Mouse (Mus musculus): ENCODE results near the gene Espn. TPM values are rescaled to one million over a fixed set of nuclear protein-coding genes. Genes with fewer than 3 reads are reported as not detected.

Espn gene
- polyA plus RNA-seq, 1 experiment from 2014 or later: 1.4 TPM

DNA sequence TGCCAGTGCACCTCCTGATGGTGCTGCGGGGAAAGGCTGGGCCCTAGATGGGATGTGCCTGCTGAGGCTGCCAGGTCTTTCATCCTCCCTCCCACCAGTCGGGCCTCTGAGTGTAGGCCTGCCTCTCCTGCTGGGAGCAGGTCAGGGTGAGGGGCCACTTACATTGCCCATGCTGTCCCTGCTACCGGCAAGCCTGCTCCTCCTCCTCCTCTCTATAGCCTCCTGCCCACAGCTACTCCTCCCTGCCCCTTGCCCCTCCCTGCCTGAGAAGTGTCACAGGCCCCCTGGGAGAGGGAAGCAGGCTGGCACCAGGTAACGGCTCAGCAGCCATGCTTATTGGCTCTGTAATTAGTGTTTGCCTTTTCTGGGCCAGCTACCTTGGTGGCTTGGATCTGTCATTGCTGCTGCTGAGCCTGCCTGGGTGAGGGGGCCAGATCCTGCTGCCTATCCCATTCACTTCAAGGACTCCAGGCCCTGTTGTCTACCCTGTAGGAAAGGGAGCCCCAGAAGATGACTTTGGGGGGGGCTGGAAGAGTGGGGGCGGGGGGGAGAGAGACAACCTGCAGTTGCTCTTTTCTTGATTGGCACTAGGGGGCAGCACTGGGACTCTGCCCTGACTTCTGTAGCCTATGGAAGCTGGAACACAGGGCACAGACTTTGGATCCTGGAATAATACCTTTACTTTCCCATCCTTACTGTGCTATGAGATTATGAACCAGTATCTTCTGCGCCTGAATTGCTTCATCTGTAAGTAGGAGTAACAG is 15.9 kb downstream of the Espn start:
- peaks cover 94% of the 10 kb centered on the region for H3K27me3 ChIP-seq (ENCODE audit: low read depth, poor library complexity, severe bottlenecking)
- no peak overlapping the region for H3K4me3 ChIP-seq
- DNase-seq (ENCODE audit: low spot score): no peak
- no peaks in the 10 kb centered on the region for H3K36me3 ChIP-seq
- H3K4me1 ChIP-seq: peaks cover 32% of the 10 kb centered on the region
- H3K27ac ChIP-seq (replicated peaks): no peak overlapping the region
- WGBS: 29% methylated on average over 6 of the region's 6 CpGs
- no peaks in the 10 kb centered on the region for H3K9me3 ChIP-seq (replicated peaks)

DNA sequence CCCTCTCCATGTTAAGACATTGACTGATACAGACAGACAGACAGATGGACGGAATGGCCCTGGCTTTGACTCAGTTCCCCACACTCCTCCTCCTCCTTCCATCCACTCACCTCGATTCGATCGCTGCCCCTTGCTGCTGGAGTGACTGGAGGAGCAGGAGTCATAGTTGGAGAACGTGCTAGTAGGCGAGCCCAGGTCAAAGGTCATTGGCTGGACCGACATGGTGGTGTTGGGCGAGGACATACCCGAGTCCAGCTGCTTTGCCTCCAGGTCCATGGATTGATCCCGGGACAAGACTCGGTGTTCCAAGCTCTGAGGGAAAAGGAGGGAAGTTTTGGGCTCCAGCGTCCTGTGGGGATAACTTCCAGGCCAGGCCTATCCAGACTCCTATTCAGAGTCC is 16.8 kb downstream of the Espn start:
- Histone ChIP-seq H3K9me3 (replicated peaks) (no peaks in the 10 kb centered on the region), H3K27ac (replicated peaks) (no peak overlapping the region), H3K4me1 (peaks cover 41% of the 10 kb centered on the region), H3K36me3 (no peaks in the 10 kb centered on the region), H3K4me3 (no peak overlapping the region), H3K27me3 (ENCODE audit: low read depth, poor library complexity, severe bottlenecking) (peaks cover 94% of the 10 kb centered on the region)
- no peak for DNase-seq (ENCODE audit: low spot score)
- WGBS: 80% methylated on average over 12 of the region's 12 CpGs

DNA sequence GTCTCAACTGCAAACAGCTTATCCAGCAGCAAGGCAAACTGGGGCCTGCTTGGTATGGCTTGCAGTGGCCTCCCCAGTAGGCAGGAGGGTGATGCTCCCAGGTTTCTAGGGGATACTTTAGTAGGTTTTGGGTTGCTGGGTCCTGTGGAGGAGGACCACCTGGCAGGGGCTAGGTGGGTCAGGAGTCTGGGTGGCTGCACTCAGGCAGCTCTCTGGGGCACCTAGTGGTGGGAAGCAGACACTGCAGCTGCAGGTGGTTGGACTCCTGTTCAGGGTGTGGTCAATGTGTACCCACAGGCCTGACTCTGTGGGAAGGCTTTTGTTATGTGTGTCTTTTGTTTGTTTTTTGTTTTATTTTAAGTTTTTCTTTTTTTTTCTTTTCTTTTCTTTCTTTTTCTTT is 17.7 kb downstream of the Espn start:
- H3K4me1 ChIP-seq: peaks cover 50% of the 10 kb centered on the region
- DNase-seq (ENCODE audit: low spot score): no peak
- H3K27me3 ChIP-seq (ENCODE audit: low read depth, poor library complexity, severe bottlenecking): peaks cover 96% of the 10 kb centered on the region

DNA sequence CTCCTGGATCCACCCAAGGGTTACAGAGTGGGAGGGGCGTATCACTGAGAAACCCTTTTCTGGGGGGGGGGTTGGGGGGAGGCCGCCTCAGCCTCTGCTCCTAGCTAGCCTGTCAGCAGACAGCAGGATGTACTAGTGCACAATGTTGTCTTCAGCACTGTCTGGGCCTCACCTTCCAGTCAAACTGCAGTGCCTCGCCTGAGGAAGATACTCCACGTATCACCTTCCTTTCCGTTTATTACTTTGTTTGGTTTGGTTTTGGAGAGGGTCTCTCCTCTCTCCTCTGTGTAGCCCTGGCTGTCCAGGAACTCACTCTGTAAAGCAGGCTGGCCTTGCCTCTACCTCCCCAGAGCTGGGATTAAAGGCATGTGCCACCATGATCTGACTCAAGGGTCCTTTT is 19.0 kb downstream of the Espn start:
- WGBS: 46% methylated on average over 5 of the region's 5 CpGs
- no peak overlapping the region for H3K27ac ChIP-seq (replicated peaks)
- H3K36me3 ChIP-seq: no peaks in the 10 kb centered on the region
- no peak overlapping the region for H3K4me3 ChIP-seq
- no peak for DNase-seq (ENCODE audit: low spot score)
- no peaks in the 10 kb centered on the region for H3K9me3 ChIP-seq (replicated peaks)
- peaks cover 51% of the 10 kb centered on the region for H3K4me1 ChIP-seq
- peaks cover 99% of the 10 kb centered on the region for H3K27me3 ChIP-seq (ENCODE audit: low read depth, poor library complexity, severe bottlenecking)

More for the DNA sequence above, 17.7 kb downstream of the Espn start:
- Histone ChIP-seq H3K36me3 (no peaks in the 10 kb centered on the region), H3K27ac (replicated peaks) (no peak overlapping the region), H3K9me3 (replicated peaks) (no peaks in the 10 kb centered on the region), H3K4me3 (no peak overlapping the region)

DNA sequence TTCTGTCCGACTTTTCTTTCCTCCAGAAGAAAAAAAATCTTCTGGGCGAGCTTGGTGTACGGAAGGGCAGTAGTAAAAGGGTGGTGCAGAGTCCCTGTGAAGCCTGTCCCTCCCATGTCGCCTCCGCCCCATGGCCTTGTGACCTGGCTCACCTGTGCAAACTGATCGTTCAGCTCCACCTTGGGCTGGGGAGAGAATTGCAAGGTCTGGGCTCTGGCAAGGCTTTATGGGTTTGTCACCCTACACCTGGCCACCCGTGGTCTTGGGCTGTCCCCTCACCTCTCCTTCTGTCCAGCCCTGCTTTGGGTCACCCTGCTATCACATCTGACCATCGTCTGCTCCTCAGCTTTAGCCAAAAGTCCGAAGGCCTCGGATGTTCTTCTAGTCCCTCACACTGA is 19.4 kb downstream of the Espn start:
- Histone ChIP-seq H3K27ac (replicated peaks) (no peak overlapping the region), H3K36me3 (no peaks in the 10 kb centered on the region)
- 29% methylated on average over 10 of the region's 10 CpGs for WGBS

DNA sequence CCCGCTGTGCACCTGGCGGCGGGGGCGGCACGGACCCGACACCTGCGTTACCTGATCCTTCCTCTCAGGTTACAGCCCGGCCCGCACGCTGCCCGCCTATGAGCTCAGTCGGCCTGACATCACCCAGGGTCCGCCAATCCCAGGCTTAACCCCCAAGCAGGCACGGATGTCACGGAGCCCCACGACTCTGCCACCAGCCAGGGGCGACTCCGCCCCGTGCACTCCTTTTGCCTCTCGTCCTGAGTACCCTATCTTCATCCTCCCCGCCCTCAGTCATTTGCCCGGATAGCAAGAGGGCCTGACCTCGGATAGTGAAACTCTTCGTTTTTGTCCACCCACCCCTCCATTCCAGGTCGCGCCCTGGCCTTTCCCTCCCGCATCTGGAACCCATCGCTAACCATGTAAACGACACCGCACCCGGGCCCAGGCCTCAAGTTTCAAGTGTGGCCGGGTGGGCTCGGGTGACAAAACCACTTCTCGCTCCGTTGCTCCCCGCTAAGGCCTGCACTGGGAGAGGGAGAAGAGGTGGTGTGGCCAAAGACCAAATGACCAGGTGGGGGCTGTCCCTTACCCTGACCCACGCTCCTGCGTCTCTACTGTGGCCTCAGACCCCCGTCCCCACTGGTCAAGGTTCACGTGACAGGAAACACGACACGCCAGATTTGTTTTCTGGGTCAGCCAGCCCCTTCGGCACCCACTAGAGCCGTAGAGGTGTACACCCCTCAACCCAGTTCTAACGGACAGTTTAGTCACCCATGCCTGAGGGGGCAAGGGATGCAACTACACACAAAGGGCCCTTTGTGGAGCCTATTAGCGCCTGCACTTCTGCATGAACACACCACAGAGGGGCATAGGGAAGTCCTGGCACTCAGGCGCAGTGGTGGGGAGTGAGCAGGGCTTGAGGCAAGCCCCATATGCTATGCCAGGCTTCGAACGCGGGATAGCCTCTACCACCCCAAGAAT is 20.1 kb downstream of the Espn start:
- DNase-seq (ENCODE audit: low spot score): no peak
- H3K27ac ChIP-seq (replicated peaks): no peak overlapping the region; the same call in 1 of the 2 replicates
- no peaks in the 10 kb centered on the region for H3K9me3 ChIP-seq (replicated peaks)
- WGBS: 5% methylated on average over 50 of the region's 50 CpGs
- H3K4me3 ChIP-seq: peak overlapping the region; percentile 52
- H3K27me3 ChIP-seq (ENCODE audit: low read depth, poor library complexity, severe bottlenecking): peaks cover 99% of the 10 kb centered on the region
- peaks cover 52% of the 10 kb centered on the region for H3K4me1 ChIP-seq
- H3K36me3 ChIP-seq: no peaks in the 10 kb centered on the region

More for the DNA sequence above, 19.4 kb downstream of the Espn start:
- no peak overlapping the region for H3K4me3 ChIP-seq
- peaks cover 99% of the 10 kb centered on the region for H3K27me3 ChIP-seq (ENCODE audit: low read depth, poor library complexity, severe bottlenecking)
- no peaks in the 10 kb centered on the region for H3K9me3 ChIP-seq (replicated peaks)
- H3K4me1 ChIP-seq: peaks cover 52% of the 10 kb centered on the region
- DNase-seq (ENCODE audit: low spot score): no peak

DNA sequence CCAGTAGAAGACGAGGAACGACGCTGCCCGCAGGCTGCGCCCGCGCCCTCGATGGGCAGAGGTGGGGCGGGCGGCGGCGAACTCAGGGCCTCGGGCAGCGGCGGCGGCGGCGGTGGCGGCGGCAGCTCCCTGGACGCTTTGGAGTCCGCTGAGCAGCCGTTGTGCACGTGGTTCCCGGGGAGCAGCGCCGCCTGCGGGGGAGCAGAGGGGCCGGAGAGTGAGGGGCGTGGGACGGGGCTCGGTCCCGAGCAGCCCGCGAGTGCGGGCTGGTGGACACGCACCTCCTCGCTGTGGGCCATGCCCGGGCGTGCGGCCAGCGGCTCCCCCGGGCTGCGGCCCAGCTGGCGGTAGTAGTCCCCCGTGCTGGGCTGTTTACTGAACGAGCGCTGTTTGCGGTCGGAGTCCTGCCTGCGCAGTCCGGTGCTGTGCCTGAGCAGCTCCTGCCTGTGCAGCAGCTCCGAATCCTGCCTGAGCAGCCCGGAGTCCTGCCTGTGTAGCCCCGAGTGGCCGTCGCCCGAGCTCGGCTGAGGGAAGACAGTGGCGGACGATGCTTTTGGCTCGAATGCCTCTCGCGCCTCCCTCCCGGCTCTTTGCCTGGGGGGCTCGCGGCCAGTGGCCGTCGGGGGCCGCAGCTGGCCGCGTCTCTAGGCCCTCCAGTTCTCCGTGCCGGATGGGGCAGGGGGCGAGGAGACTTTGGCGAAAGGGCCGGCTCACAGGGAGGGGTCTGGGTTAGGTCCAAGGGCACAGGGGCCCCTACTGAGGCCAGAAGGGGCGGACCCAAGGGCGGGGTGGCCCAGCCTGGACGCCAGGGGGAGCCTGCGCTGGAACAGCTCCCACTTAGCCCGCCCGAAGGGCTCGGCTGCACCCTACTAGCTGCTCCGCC is 21.2 kb downstream of the Espn start:
- Histone ChIP-seq H3K4me1 (peaks cover 56% of the 10 kb centered on the region), H3K27ac (replicated peaks) (no peak overlapping the region; the same call in 1 of the 2 replicates), H3K36me3 (no peaks in the 10 kb centered on the region), H3K4me3 (peak overlapping the region; percentile 52), H3K27me3 (ENCODE audit: low read depth, poor library complexity, severe bottlenecking) (peaks cover 100% of the 10 kb centered on the region), H3K9me3 (replicated peaks) (no peaks in the 10 kb centered on the region)
- DNase-seq (ENCODE audit: low spot score): peak; percentile 69
- under 1% methylated on average over 74 of the region's 85 CpGs for WGBS

DNA sequence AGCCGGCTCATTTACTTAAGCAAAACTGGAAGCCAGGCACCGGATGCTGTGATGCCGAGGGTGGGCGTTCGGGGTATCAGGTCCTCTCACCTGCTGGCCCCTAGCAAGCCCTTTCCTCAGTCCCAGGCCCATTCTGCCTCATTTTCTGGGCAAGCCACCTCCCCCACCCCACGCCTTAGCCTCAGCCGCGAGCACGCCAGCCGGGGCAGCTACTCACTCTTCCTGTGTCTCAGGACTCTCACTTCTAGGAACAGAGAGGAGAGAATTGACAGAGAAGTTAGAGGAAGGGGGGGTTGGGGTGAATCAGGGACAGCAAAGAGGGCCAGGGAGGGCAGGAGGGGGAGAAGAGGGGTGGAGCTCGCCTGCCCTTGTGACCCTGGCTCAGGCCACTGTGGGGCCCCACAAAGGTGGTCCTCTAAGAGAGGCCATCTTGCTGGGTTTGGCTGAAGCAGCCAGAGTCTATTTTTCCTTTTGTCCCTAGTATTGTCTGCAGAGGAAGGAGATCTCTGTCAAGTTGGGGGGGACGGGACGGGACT is 22.7 kb downstream of the Espn start:
- peaks cover 70% of the 10 kb centered on the region for H3K4me1 ChIP-seq
- no peak overlapping the region for H3K4me3 ChIP-seq
- H3K9me3 ChIP-seq (replicated peaks): no peaks in the 10 kb centered on the region
- WGBS: 20% methylated on average over 13 of the region's 13 CpGs
- DNase-seq (ENCODE audit: low spot score): no peak
- peaks cover 100% of the 10 kb centered on the region for H3K27me3 ChIP-seq (ENCODE audit: low read depth, poor library complexity, severe bottlenecking)
- no peak overlapping the region for H3K27ac ChIP-seq (replicated peaks)
- no peaks in the 10 kb centered on the region for H3K36me3 ChIP-seq

DNA sequence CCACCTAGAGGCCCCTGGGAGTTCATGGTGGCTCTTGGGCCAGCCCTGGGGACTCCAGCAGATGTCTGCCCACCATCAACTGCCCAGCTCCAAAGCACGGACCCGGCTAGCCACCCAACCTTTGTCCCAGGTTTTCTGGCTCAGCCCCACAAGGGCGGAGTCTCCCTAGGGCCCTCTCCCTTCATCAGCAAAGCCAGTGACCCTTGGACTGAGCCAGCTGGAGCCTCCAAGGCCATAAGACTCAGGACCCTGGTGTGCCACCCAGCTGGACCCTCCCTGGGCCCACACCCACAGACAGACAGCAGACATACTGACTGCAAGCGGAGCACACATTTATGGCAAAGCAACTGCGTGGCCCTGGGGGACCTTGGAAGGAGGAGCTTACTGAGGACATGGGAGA is 23.4 kb downstream of the Espn start:
- Histone ChIP-seq H3K36me3 (no peaks in the 10 kb centered on the region), H3K27ac (replicated peaks) (no peak overlapping the region), H3K27me3 (ENCODE audit: low read depth, poor library complexity, severe bottlenecking) (peaks cover 100% of the 10 kb centered on the region), H3K4me3 (no peak overlapping the region), H3K4me1 (peaks cover 70% of the 10 kb centered on the region), H3K9me3 (replicated peaks) (no peaks in the 10 kb centered on the region)
- no peak for DNase-seq (ENCODE audit: low spot score)
- WGBS: 52% methylated on average over 5 of the region's 5 CpGs

DNA sequence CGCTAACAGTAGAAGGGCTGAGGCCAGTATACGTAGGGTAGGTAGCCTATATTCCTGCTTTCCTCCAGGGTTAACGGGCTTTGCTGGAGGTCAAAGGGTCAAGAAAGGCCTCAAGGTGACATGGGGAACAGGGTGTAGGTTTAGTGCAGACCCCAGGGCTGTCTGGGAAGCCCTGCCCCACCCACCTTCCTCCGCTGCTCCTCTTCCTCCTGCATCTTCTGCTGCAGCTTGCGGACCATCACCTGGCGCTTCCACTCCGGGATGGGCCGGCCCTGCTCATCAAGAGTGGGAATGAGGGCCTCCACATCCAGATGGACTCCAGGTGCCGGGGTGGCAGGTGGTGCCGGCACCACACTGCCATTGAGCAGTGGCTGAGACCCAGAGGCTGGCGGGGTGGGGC is 24.3 kb downstream of the Espn start:
- Histone ChIP-seq H3K4me3 (no peak overlapping the region), H3K4me1 (peaks cover 70% of the 10 kb centered on the region), H3K36me3 (no peaks in the 10 kb centered on the region), H3K27me3 (ENCODE audit: low read depth, poor library complexity, severe bottlenecking) (peaks cover 100% of the 10 kb centered on the region), H3K9me3 (replicated peaks) (no peaks in the 10 kb centered on the region), H3K27ac (replicated peaks) (no peak overlapping the region)
- DNase-seq (ENCODE audit: low spot score): no peak
- WGBS: 71% methylated on average over 11 of the region's 11 CpGs

DNA sequence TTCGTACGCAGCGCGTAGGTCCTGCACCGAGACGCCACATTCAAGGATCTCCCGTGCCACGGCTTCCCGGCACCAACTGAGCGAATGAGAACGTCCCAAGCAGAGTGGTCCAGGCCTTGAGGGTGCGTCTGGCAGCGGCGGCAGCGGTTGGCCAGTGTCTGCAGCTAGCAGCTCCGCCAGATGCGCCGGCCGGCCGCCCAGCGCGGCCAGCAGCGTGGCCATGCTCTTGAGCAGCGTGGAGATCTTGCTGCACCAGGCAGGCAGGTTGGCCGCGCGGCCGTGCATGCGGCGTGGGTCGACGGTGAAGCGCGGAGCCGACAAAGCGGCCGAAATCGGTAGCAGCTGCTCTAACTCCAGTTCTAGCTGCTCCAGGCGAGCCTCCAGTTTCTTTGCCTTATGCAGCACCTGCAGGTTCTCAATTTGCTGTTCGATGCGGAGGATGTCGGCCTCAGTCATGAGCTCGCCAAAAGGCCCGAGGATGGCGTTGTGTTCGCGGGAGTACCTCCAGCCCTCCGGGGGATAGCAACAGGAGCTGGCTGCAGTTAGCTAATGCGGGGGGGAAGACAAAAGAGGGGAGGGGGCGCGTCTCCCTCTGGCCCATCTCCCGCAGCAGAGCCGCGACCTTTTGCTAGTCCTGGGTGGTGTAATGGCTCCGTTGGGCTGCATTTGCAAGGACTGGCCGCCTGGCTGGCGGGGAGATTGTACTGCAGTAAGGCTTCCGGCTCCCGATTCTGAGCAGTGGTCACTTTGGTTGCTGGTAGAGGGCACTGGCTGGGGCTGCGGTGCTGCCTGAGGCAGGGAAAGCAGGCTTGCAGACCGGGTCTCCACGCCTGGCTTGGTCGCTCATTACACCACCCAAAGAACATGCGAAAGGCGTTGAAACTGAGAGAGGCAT is 25.9 kb downstream of the Espn start:
- H3K9me3 ChIP-seq (replicated peaks): no peaks in the 10 kb centered on the region
- H3K4me3 ChIP-seq: peak overlapping the region; percentile 44
- H3K27me3 ChIP-seq (ENCODE audit: low read depth, poor library complexity, severe bottlenecking): peaks cover 100% of the 10 kb centered on the region
- peaks cover 57% of the 10 kb centered on the region for H3K4me1 ChIP-seq
- no peaks in the 10 kb centered on the region for H3K36me3 ChIP-seq
- WGBS: 3% methylated on average over 65 of the region's 65 CpGs
- DNase-seq (ENCODE audit: low spot score): peak; percentile 66
- H3K27ac ChIP-seq (replicated peaks): 0 out of 2 replicates have a peak overlapping the region, but pooled peaks have one; percentile 14

All from midbrain, embryonic 10.5 days (tissue).